Mouse (Mus musculus): ENCODE data around the gene Mcoln3.

Gene Mcoln3

GRCm38 (mm10) chr3:146117258-146117996 is at the start of gene Mcoln3:
Mcoln3 (plus strand) TSS chr3:146117450.
- no peak for DNase-seq

DNA sequence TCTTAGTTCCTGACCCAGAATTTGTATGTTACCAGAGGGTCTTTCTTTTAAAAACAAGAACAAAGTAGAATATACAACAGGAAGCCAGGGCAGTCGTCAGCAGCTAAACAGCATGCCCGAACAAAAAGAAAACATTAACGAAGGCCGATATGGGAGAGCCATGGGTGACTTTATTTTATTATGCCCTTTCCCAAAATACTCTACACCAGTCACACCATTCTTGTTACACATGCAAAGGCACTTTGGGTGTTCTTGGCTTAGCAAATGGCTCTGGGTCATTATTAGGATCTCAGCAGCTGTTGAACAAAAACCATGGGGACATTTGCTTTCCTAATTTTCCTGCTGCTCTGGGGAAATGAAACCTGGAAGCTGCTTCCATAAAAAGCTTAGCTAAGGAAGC is 48.0 kb upstream of the Mcoln3 start:
- DNase-seq = no peak

GRCm38 (mm10) chr3:146072780-146073179 is 44.5 kb upstream of the Mcoln3 start:
- peak; percentile 60 for DNase-seq

DNA sequence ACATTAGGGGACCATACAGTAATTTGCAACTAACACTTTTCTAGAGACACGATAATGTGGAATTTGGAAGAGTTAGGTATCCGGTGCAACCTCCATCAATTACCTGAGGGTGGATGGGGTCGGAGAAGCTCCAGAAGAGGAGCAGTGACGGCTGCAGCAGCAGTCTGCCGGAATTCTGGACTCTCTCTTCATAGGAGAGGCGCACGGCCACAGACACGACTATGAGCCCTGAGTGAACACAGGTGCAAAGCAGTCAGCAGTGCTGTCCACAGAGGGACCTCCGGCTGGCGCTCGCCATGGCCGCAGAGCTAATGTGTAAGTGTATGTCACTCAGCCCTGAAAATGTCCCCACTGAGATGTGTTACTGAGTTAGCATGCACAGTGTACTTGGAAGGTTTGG is 37.0 kb upstream of the Mcoln3 start:
- no peak for DNase-seq

DNA sequence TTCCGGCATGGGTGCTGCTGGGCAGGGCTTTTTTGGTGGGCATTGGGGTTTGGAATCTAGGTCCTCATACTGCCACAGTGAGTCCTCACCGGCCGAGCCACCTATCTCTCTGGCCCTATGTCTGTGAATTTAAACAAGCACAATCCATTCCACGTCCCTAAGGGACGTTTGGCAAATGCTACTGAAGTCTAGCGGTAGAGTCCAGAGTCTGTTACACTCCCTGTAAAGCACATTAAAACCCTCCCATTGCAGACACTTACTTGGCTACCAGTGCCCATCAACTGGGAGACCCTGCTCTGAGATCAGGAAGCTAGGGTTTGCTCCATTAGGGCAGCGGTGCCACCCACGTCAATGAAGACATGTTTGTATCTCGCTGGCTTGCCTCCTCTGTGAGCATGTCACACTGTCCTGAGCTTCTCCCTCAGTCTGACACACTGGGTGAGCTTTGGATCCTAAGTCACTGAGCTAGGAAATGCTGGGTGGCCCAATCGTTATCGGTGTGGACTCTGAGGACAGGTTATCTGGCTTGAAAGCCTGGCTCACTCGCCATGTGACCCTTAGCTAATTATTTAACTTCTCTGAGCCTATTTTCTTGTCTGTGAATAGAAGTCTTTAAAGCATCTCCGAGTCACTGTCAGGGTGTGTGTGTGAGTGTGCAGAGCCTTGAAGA is 26.1 kb upstream of the Mcoln3 start:
- no peak for DNase-seq

- no peak for DNase-seq
Observed at GRCm38 (mm10) chr3:146095066-146095465, 22.2 kb upstream of the Mcoln3 start.

- DNase-seq = no peak
Observed at GRCm38 (mm10) chr3:146096986-146097385, 20.3 kb upstream of the Mcoln3 start.

DNA sequence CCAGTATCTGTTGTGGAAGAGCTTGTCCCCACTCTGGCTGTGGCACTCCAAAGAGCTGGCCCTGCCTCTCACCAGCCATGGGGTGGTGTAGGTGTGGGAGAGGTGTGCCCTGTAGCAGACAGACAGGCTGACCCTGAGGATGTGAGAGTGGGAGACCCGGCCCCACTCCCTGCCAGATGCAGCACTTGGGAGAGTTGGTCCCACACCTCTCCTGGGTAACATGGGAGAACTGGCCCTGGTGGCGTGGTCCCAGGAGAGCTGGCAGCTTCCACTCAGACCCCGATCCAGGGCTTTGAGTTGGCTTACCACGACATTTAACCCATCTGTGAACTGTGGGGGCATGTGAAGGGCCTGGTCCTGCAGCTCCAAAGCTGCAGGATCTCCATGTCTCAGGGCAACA is 19.4 kb upstream of the Mcoln3 start:
- DNase-seq = no peak

- no peak for DNase-seq
Observed at GRCm38 (mm10) chr3:146099925-146100324, 17.3 kb upstream of the Mcoln3 start.

GRCm38 (mm10) chr3:146102049-146102448 is 15.2 kb upstream of the Mcoln3 start:
- DNase-seq = no peak

DNA sequence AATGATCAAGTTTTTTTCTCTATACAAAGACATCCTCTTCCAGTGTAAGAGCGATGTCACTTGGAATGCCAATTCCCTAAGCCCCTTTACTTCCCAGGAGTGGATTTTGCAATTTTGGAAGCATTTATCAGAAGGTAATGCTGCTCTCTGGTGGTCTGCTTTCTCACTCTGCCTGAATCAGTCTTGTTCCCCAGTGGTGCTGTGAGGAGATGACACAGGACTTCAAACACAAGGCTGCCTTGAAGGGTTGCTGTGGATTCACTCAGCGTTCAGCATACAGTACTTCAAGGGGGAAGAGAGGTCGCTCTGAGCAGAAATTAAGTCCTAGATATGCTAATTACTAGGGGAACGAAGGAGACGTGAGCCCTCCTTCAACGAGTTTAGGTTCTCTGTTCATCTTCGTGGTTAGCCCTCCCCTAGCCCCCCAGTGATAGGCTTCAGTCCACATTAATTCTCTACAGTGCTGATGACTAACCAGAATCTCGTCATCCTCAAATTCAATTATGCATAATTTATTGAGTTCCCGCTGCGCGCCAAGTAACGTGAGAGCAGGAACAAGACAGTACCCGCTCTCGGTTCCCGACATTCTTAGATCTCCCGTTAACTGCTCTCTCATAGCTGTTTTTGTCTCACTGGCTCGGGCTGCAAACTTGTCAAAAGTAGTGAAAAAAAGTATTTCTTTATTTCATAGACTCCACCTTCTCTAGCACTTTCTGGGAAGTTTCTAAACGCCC is 10.0 kb upstream of the Mcoln3 start:
- DNase-seq = peak; percentile 79

DNA sequence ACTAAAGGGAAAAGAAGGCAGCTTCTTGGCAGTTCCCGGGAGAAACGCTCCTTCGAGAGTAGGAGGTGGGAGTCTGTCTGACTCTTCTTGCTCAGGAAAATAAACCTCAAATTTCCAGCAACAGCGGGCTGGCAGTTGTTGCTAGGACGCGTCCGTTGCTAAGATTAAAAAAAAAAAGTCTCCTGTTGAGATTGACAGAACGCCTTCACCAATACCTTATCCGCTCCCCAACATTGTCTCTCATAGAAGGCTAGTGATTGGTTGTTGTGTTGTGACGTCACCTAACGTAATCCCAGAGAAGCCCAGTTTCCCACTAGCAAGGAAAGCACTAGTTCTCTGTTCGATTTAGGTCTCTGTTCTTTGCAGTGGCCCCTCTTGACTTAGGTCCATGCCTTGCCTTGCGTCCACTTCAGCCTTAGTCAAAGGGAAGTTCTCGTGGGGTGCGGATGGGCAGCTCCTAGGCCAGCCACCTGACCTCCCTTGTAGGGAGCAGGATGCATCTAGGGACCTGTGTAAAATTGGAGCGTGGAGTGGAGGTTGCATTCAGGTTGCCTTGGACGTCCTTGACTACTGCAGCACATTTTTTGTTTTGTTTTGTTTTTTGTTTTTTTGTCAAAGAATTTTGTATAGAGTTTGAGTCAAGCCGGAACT is 9.2 kb upstream of the Mcoln3 start, which contains the start of gene Wdr63:
Gene Wdr63, minus strand, starts transcription at position 210 of the 651 bp plus-strand sequence.
- DNase-seq = peak; percentile 98

GRCm38 (mm10) chr3:146108945-146109344 is 8.3 kb upstream of the Mcoln3 start:
- DNase-seq = no peak

GRCm38 (mm10) chr3:146110358-146110757 is 6.9 kb upstream of the Mcoln3 start:
- no peak for DNase-seq

GRCm38 (mm10) chr3:146110916-146111315 is 6.3 kb upstream of the Mcoln3 start:
- no peak for DNase-seq

DNA sequence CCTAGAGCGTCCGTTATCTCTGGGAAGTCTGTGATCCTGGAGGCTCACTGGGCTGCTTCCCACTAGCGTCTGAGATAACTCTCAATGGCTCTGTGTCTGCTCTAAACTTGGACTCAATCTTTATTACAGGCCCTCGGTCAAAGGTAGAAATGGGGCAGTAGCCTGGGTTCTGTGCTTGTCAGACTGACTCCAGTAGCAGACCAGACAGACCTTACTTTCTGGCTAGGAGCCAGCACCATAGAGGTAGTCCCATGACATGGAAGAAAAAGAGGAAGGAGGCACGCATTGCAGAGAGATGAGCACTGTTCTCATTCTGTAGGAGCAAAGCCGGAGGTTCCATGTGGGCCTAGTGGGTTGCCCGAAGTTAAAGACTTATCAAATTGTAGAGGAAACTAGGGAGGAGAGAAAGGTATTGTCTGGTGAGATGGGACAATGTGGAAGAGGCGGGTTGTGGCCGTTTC is 777 bp downstream of the Mcoln3 start:
- no peak for DNase-seq

DNA sequence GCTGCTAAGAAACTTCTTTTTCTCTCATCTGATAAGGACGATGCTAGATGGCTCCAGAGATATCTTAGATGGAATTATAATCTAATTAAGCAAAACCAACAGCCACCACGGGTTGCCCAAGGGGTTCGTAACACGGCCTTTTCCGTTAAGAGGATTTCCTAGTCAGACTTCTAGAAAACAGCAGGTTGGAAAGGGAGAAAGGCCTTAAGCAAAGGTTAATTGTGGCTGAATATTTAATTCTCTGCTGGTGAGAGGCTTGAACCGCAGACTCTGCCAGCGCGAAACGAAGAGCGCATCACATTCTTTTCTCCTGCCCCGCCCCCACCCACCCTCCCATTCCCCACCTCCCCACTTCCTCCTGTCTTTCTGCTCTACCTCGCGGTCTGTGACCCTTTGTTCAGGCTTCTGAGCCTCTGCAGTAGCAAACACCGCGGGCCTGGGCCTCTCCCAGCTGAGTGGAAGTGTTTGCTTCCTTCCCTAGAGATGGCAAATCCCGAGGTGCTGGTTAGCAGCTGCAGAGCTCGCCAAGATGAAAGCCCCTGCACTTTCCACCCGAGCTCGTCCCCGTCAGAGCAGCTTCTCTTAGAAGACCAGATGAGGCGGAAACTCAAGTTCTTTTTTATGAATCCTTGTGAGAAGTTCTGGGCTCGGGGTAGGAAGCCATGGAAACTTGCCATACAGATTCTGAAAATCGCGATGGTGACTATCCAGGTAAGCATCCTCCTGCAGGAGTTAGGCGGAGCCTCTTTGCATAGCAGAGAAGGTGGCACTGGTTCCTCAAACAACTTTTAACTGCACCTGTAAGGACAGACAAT is 4.3 kb downstream of the Mcoln3 start:
- DNase-seq = peak; percentile 63

DNA sequence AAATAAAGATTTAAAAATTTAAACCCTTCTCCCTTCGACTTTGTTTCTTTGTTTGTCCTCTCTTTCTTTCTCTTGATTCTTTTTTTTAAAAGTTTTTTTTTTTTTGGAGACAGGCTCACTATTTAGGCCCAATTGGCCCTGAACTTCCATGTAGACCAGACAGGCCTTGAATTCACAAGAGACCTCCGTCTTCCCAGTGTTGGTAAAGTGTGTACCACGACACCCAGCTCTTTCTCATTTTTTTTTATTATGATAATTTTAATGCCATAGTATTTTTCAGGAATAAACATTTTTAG is 4.8 kb downstream of the Mcoln3 start:
- no peak for DNase-seq

DNA sequence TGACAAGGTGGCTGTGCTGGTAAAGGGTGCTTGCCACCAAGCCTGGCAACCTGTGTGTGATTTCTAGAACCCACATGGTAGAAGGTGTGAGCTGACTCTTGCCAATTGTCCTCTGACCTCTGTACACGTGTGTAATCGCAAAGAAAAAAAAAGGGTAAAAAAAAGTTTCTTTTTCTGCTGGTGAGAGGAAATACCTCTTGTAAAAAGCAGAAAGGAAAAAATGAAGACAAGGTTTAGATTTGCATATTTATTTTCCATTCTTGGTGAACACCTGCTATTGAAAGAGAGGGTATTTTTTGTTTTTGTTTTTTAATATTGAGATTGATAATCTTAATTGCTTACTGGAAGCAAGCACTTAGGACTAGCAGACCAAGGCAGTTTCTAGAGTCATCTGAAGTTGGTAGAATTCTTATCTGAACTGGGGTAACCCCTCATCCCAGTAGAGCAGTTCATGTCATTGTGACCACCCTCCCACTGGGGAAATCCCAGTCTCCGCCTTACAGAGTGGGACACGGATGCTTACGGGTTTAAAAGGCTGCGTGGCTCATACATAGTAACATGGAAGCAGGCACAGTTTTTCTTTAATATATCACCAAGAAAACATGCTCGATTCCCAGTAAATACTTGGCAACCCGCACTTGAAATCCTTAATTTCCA is 5.7 kb downstream of the Mcoln3 start:
- no peak for DNase-seq

GRCm38 (mm10) chr3:146123464-146123825 is 6.2 kb downstream of the Mcoln3 start:
- DNase-seq = peak; percentile 43

DNA sequence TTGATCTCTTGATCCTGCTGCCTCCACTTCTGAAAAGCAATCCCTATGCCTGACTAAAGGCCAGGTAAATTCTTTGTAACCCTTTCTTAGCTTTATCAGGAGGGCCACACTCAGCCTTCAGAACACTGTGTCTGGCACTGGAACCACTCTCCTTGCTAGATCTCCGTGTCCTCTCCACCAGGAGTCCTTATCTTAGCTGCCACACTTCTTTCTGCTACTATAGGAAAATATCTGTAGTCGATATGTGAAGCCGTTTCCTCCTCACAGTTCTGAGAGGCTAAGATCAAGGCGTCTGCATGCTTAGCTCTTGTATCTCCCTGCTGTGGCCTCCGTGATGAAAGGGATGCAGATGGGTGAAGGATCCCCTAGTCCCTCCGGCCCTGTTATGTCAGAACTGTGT is 10.0 kb downstream of the Mcoln3 start:
- DNase-seq = no peak

DNA sequence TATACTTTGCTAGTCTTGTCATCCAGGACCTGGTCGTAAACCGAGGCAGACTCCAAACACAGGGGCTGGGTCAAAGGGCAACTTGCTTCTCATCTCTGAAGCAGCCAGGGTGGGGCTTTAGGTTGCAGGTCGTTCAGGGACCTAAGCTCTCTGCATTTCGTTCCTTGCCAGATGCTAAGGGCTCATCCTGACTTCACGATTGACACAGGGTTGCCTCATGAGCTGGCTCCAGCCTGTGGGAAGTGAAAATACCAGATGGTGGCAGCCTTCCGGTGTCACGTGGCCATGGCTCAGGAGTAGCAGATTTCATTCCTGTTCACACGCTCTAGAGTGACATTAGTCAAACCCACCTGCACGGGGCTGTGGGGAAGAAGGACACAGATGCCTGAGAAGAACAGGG is 17.6 kb downstream of the Mcoln3 start:
- DNase-seq = no peak
